Mouse (Mus musculus) midbrain, embryonic 15.5 days (tissue): ENCODE data around the gene Klk10. TPM values are rescaled to one million over a fixed set of nuclear protein-coding genes. Genes with fewer than 3 reads are reported as not detected.

ENCODE experiments used
- ATAC-seq: fragments of 200-750 bp; cut with Nextera tagmentation; replicated peaks from 2 replicates; pipeline ENCODE4 v1.8.0; 2017; ENCODE audit warnings: moderate TSS enrichment
- H3K27ac ChIP-seq: fragments of 300-500 bp; sonication (generic); 2 replicates; pipeline ENCODE4 v1.5.1; 2015; ENCODE audit warnings: mild to moderate bottlenecking, inconsistent platforms
- H3K27me3 ChIP-seq: fragments of 300-500 bp; sonication (generic); replicated peaks from 2 replicates; pipeline ENCODE4 v1.6.1; 2015; ENCODE audit warnings: inconsistent platforms
- H3K36me3 ChIP-seq: fragments of 300-500 bp; sonication (generic); replicated peaks from 2 replicates; pipeline ENCODE4 v1.6.1; 2015; ENCODE audit warnings: inconsistent platforms
- H3K4me1 ChIP-seq: fragments of 300-500 bp; sonication (generic); 2 replicates; pipeline ENCODE4 v1.6.1; 2015; ENCODE audit warnings: inconsistent platforms
- H3K4me2 ChIP-seq: fragments of 300-500 bp; sonication (generic); 2 replicates; pipeline ENCODE4 v1.6.1; 2015; ENCODE audit warnings: inconsistent platforms, mild to moderate bottlenecking, moderate library complexity
- H3K4me3 ChIP-seq: fragments of 300-500 bp; sonication (generic); 2 replicates; pipeline ENCODE4 v1.5.1; 2015; ENCODE audit warnings: mild to moderate bottlenecking, inconsistent platforms
- H3K9ac ChIP-seq: fragments of 300-500 bp; sonication (generic); 2 replicates; pipeline ENCODE4 v1.6.1; 2015; ENCODE audit warnings: mild to moderate bottlenecking, inconsistent platforms
- H3K9me3 ChIP-seq: fragments of 300-500 bp; sonication (generic); 2 replicates; pipeline ENCODE4 v1.6.1; 2016; ENCODE audit warnings: inconsistent platforms
- WGBS: fragments of 180-500 bp; shearing (Covaris S2); methylation state at CpG from one replicate; pipeline ENCODE4 v1.1.7; 2015; ENCODE audit warnings: mixed read lengths; 5-methylcytosine and 5-hydroxymethylcytosine counted together
- polyA plus RNA-seq: library from polyadenylated mRNA; unstranded; fragments of >200 nt; fragmentation: Nextera tagmentation; extraction: Ambion mirVana; gene quantifications from 2 replicates; pipeline ENCODE4 v1.2.1, GENCODE M21; 2015

The Klk10 gene
- polyA plus RNA-seq: 0.12 and 0.17 TPM in 2 replicates

GRCm38 (mm10) chr7:43780746-43781145 lies at the start of gene Klk10:
Gene Klk10, plus strand, starts transcription at chr7:43781035.
- H3K9ac ChIP-seq: no peak within 1 kb of the TSS
- H3K36me3 ChIP-seq: no peaks in the 10 kb centered on the region
- H3K4me1 ChIP-seq: peaks cover 7% of the 10 kb centered on the region
- peaks cover 6% of the 10 kb centered on the region; the same call in 1 of the 2 replicates for H3K27me3 ChIP-seq
- no peak within 1 kb of the TSS for H3K27ac ChIP-seq
- H3K4me3 ChIP-seq: no peak within 1 kb of the TSS
- ATAC-seq: no peak
- no peak within 1 kb of the TSS for H3K4me2 ChIP-seq
- WGBS: 57% methylated on average over 5 of the region's 5 CpGs
- H3K9me3 ChIP-seq: no peaks in the 10 kb centered on the region

- Histone ChIP-seq H3K27me3 (no peaks in the 10 kb centered on the region), H3K36me3 (no peaks in the 10 kb centered on the region), H3K27ac (no peak overlapping the region), H3K4me1 (no peaks in the 10 kb centered on the region), H3K9ac (no peak overlapping the region), H3K4me2 (no peak overlapping the region), H3K9me3 (no peaks in the 10 kb centered on the region), H3K4me3 (no peak overlapping the region)
- WGBS: 61% methylated on average over 1 of the region's 1 CpGs
- ATAC-seq: no peak
Measured at GRCm38 (mm10) chr7:43747788-43748187, 33.0 kb upstream of the Klk10 start.

- Histone ChIP-seq H3K27me3 (no peaks in the 10 kb centered on the region), H3K4me1 (no peaks in the 10 kb centered on the region), H3K36me3 (no peaks in the 10 kb centered on the region), H3K4me2 (no peak overlapping the region), H3K4me3 (no peak overlapping the region), H3K9me3 (no peaks in the 10 kb centered on the region), H3K27ac (no peak overlapping the region), H3K9ac (no peak overlapping the region)
- WGBS: 68% methylated on average over 2 of the region's 2 CpGs
- ATAC-seq: no peak
Measured at GRCm38 (mm10) chr7:43752806-43753205, 28.0 kb upstream of the Klk10 start.

- no peaks in the 10 kb centered on the region for H3K36me3 ChIP-seq
Measured at GRCm38 (mm10) chr7:43766484-43766883, 14.4 kb upstream of the Klk10 start.

GRCm38 (mm10) chr7:43768597-43768996 lies 12.2 kb upstream of the Klk10 start, which contains the start of gene Klk12:
Gene Klk12, plus strand, starts transcription at chr7:43768897.
- Histone ChIP-seq H3K4me1 (no peaks in the 10 kb centered on the region; the same call in 1 of the 2 replicates), H3K36me3 (no peaks in the 10 kb centered on the region), H3K9me3 (no peaks in the 10 kb centered on the region), H3K27me3 (no peaks in the 10 kb centered on the region), H3K4me2 (no peak within 1 kb of the TSS), H3K27ac (no peak within 1 kb of the TSS), H3K4me3 (no peak within 1 kb of the TSS), H3K9ac (no peak within 1 kb of the TSS)
- WGBS: 74% methylated on average over 4 of the region's 4 CpGs
- ATAC-seq: no peak

More at GRCm38 (mm10) chr7:43766484-43766883, 14.4 kb upstream of the Klk10 start:
- no peaks in the 10 kb centered on the region for H3K9me3 ChIP-seq
- no peak overlapping the region for H3K9ac ChIP-seq
- H3K4me2 ChIP-seq: no peak overlapping the region
- H3K4me3 ChIP-seq: no peak overlapping the region
- ATAC-seq: peak; percentile 66
- H3K27ac ChIP-seq: no peak overlapping the region
- H3K27me3 ChIP-seq: no peaks in the 10 kb centered on the region
- H3K4me1 ChIP-seq: no peaks in the 10 kb centered on the region; the same call in 1 of the 2 replicates
- WGBS: 22% methylated on average over 8 of the region's 8 CpGs

- no peak for ATAC-seq
- H3K36me3 ChIP-seq: no peaks in the 10 kb centered on the region
- no peak overlapping the region for H3K4me2 ChIP-seq
- H3K9ac ChIP-seq: no peak overlapping the region
- no peaks in the 10 kb centered on the region for H3K27me3 ChIP-seq
- H3K4me1 ChIP-seq: no peaks in the 10 kb centered on the region; the same call in 1 of the 2 replicates
- 93% methylated on average over 8 of the region's 8 CpGs for WGBS
- no peaks in the 10 kb centered on the region for H3K9me3 ChIP-seq
- no peak overlapping the region for H3K4me3 ChIP-seq
- H3K27ac ChIP-seq: no peak overlapping the region
Measured at GRCm38 (mm10) chr7:43769636-43770035, 11.2 kb upstream of the Klk10 start.

- no peak overlapping the region for H3K4me2 ChIP-seq
- H3K4me3 ChIP-seq: no peak overlapping the region
- no peaks in the 10 kb centered on the region; the same call in 1 of the 2 replicates for H3K4me1 ChIP-seq
- no peak overlapping the region for H3K27ac ChIP-seq
- H3K36me3 ChIP-seq: no peaks in the 10 kb centered on the region
- H3K9ac ChIP-seq: no peak overlapping the region
- no peaks in the 10 kb centered on the region for H3K27me3 ChIP-seq
- H3K9me3 ChIP-seq: no peaks in the 10 kb centered on the region
- ATAC-seq: no peak
- WGBS: 96% methylated on average over 10 of the region's 10 CpGs
Measured at GRCm38 (mm10) chr7:43770701-43771100, 10.1 kb upstream of the Klk10 start.

- Histone ChIP-seq H3K36me3 (no peaks in the 10 kb centered on the region), H3K27ac (no peak overlapping the region), H3K9ac (no peak overlapping the region), H3K4me1 (no peaks in the 10 kb centered on the region), H3K4me3 (no peak overlapping the region), H3K4me2 (no peak overlapping the region), H3K27me3 (no peaks in the 10 kb centered on the region), H3K9me3 (no peaks in the 10 kb centered on the region)
- WGBS: 91% methylated on average over 6 of the region's 6 CpGs
- ATAC-seq: no peak
Measured at GRCm38 (mm10) chr7:43771916-43772315, 8.9 kb upstream of the Klk10 start.

GRCm38 (mm10) chr7:43772901-43773300 lies 7.9 kb upstream of the Klk10 start:
- Histone ChIP-seq H3K4me1 (no peaks in the 10 kb centered on the region), H3K36me3 (no peaks in the 10 kb centered on the region), H3K9ac (no peak overlapping the region), H3K4me2 (no peak overlapping the region), H3K27ac (no peak overlapping the region), H3K27me3 (no peaks in the 10 kb centered on the region), H3K9me3 (no peaks in the 10 kb centered on the region), H3K4me3 (no peak overlapping the region)
- ATAC-seq: no peak
- WGBS: 78% methylated on average over 3 of the region's 3 CpGs

- no peaks in the 10 kb centered on the region for H3K4me1 ChIP-seq
- WGBS: 86% methylated on average over 5 of the region's 5 CpGs
- no peaks in the 10 kb centered on the region for H3K9me3 ChIP-seq
- no peak within 1 kb of the TSS for H3K4me3 ChIP-seq
- H3K9ac ChIP-seq: no peak within 1 kb of the TSS
- no peaks in the 10 kb centered on the region for H3K27me3 ChIP-seq
- H3K4me2 ChIP-seq: no peak within 1 kb of the TSS
- H3K27ac ChIP-seq: no peak within 1 kb of the TSS
- ATAC-seq: no peak
- H3K36me3 ChIP-seq: no peaks in the 10 kb centered on the region
Measured at GRCm38 (mm10) chr7:43774364-43774763, 6.5 kb upstream of the Klk10 start, which contains the start of gene Klk11. Gene Klk11, plus strand, starts transcription at chr7:43774604.

- no peaks in the 10 kb centered on the region for H3K36me3 ChIP-seq
- no peak overlapping the region for H3K4me2 ChIP-seq
- H3K27me3 ChIP-seq: no peaks in the 10 kb centered on the region
- 40% methylated on average over 6 of the region's 6 CpGs for whole genome bisulfite sequencing
- H3K9me3 ChIP-seq: no peaks in the 10 kb centered on the region
- no peak; the same call in 1 of the 2 replicates for ATAC-seq
- no peak overlapping the region for H3K4me3 ChIP-seq
- no peak overlapping the region for H3K27ac ChIP-seq
- no peaks in the 10 kb centered on the region for H3K4me1 ChIP-seq
- no peak overlapping the region for H3K9ac ChIP-seq
Measured at GRCm38 (mm10) chr7:43774802-43775201, 6.0 kb upstream of the Klk10 start.

- ATAC-seq: no peak
- Histone ChIP-seq H3K9ac (no peak overlapping the region), H3K4me2 (no peak overlapping the region), H3K9me3 (no peaks in the 10 kb centered on the region), H3K27me3 (no peaks in the 10 kb centered on the region), H3K4me1 (no peaks in the 10 kb centered on the region), H3K27ac (no peak overlapping the region), H3K4me3 (no peak overlapping the region), H3K36me3 (no peaks in the 10 kb centered on the region)
- WGBS: 48% methylated on average over 7 of the region's 7 CpGs
Measured at GRCm38 (mm10) chr7:43775311-43776057, 5.4 kb upstream of the Klk10 start.

- WGBS: 88% methylated on average over 5 of the region's 5 CpGs
- H3K27me3 ChIP-seq: no peaks in the 10 kb centered on the region
- H3K4me1 ChIP-seq: no peaks in the 10 kb centered on the region
- H3K9me3 ChIP-seq: no peaks in the 10 kb centered on the region
- no peak overlapping the region for H3K27ac ChIP-seq
- H3K4me2 ChIP-seq: no peak overlapping the region
- H3K36me3 ChIP-seq: no peaks in the 10 kb centered on the region
- no peak overlapping the region for H3K4me3 ChIP-seq
- no peak for ATAC-seq
- no peak overlapping the region for H3K9ac ChIP-seq
Measured at GRCm38 (mm10) chr7:43776506-43776905, 4.3 kb upstream of the Klk10 start.
